Mouse (Mus musculus) E14TG2a.4 (cell line): ENCODE measurements around the gene Slc22a8.

Experiments used
- H3K27me3 ChIP-seq: 2 replicates; pipeline ENCODE4 v1.6.1; 2014; ENCODE audit warnings: low read length, control low read depth; ENCODE audit not compliant: insufficient read depth
- H3K36me3 ChIP-seq: 2 replicates; pipeline ENCODE4 v1.6.1; 2014; ENCODE audit warnings: low read length, control low read depth; ENCODE audit not compliant: insufficient read depth
- H3K4me1 ChIP-seq: replicated peaks from 2 replicates; pipeline ENCODE4 v1.6.1; 2014; ENCODE audit warnings: low read depth, low read length, control low read depth
- H3K4me3 ChIP-seq: replicated peaks from 2 replicates; pipeline ENCODE4 v1.5.1; 2014; ENCODE audit warnings: mild to moderate bottlenecking, low read length
- H3K9me3 ChIP-seq: 2 replicates; pipeline ENCODE4 v1.6.1; 2014; ENCODE audit warnings: low read length, control low read depth
- CTCF ChIP-seq: conservative IDR thresholded peaks from 2 replicates; pipeline ENCODE4 v1.5.1; 2014; ENCODE audit warnings: low read length
- NANOG ChIP-seq: IDR thresholded peaks from 2 replicates; pipeline ENCODE4 v1.6.1; 2014; ENCODE audit warnings: borderline replicate concordance, low read length, mixed read lengths
- POU5F1 ChIP-seq: IDR thresholded peaks from 2 replicates; pipeline ENCODE4 v1.6.1; 2014; ENCODE audit warnings: low read length, borderline replicate concordance

The Slc22a8 gene

GRCm38 (mm10) chr19:8604536-8605240 is 13.6 kb downstream of the Slc22a8 start:
- no peaks in the 10 kb centered on the region for H3K4me1 ChIP-seq
- TF ChIP-seq NANOG (no peak), CTCF (no peak), POU5F1 (no peak)
- no peak overlapping the region for H3K4me3 ChIP-seq
- peaks cover 2% of the 10 kb centered on the region; the same call in 1 of the 2 replicates for H3K27me3 ChIP-seq
- H3K9me3 ChIP-seq = no peaks in the 10 kb centered on the region
- no peaks in the 10 kb centered on the region for H3K36me3 ChIP-seq

DNA sequence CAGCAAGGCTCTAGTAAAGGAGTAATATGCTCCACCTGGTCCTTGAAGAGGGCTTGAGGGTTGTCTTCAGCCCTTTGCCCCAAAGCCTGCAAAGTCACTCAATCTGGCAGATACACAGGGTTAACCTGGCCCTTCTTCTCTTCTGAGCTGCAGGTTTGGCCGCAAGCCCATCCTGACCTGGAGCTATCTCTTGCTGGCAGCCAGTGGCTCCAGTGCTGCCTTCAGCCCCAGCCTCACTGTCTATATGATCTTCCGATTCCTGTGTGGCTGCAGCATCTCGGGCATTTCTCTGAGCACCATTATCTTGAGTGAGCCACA is 14.1 kb downstream of the Slc22a8 start:
- Histone ChIP-seq H3K4me1 (peaks cover 4% of the 10 kb centered on the region; the same call in 1 of the 2 replicates), H3K9me3 (no peaks in the 10 kb centered on the region), H3K4me3 (no peak overlapping the region), H3K27me3 (peaks cover 2% of the 10 kb centered on the region; the same call in 1 of the 2 replicates), H3K36me3 (no peaks in the 10 kb centered on the region)
- no peak for TF ChIP-seq NANOG
- no peak for TF ChIP-seq CTCF
- no peak for TF ChIP-seq POU5F1

GRCm38 (mm10) chr19:8611358-8612123 is 20.5 kb downstream of the Slc22a8 start:
- TF ChIP-seq CTCF (no peak), POU5F1 (no peak), NANOG (no peak)
- Histone ChIP-seq H3K9me3 (no peaks in the 10 kb centered on the region), H3K4me3 (no peak overlapping the region), H3K4me1 (peaks cover 7% of the 10 kb centered on the region; the same call in 1 of the 2 replicates), H3K27me3 (peaks cover 2% of the 10 kb centered on the region; the same call in 1 of the 2 replicates), H3K36me3 (no peaks in the 10 kb centered on the region)

- no peaks in the 10 kb centered on the region for H3K9me3 ChIP-seq
- peaks cover 7% of the 10 kb centered on the region; the same call in 1 of the 2 replicates for H3K4me1 ChIP-seq
- peaks cover 2% of the 10 kb centered on the region; the same call in 1 of the 2 replicates for H3K27me3 ChIP-seq
- H3K4me3 ChIP-seq = no peak overlapping the region
- no peaks in the 10 kb centered on the region for H3K36me3 ChIP-seq
- no peak for TF ChIP-seq CTCF
- no peak for TF ChIP-seq POU5F1
- no peak for TF ChIP-seq NANOG
Observed at GRCm38 (mm10) chr19:8613111-8613510, 22.1 kb downstream of the Slc22a8 start.

- peaks cover 7% of the 10 kb centered on the region; the same call in 1 of the 2 replicates for H3K4me1 ChIP-seq
- TF ChIP-seq POU5F1 = no peak
- TF ChIP-seq NANOG = no peak
- no peak for TF ChIP-seq CTCF
- H3K4me3 ChIP-seq = no peak overlapping the region
- no peaks in the 10 kb centered on the region for H3K36me3 ChIP-seq
- H3K27me3 ChIP-seq = peaks cover 2% of the 10 kb centered on the region; the same call in 1 of the 2 replicates
- H3K9me3 ChIP-seq = no peaks in the 10 kb centered on the region
Observed at GRCm38 (mm10) chr19:8614343-8614742, 23.3 kb downstream of the Slc22a8 start.

GRCm38 (mm10) chr19:8616314-8616713 is 25.3 kb downstream of the Slc22a8 start:
- Histone ChIP-seq H3K4me1 (no peaks in the 10 kb centered on the region), H3K4me3 (no peak overlapping the region), H3K27me3 (no peaks in the 10 kb centered on the region; the same call in 1 of the 2 replicates), H3K36me3 (no peaks in the 10 kb centered on the region), H3K9me3 (no peaks in the 10 kb centered on the region)
- TF ChIP-seq POU5F1 = no peak

- Histone ChIP-seq H3K9me3 (no peaks in the 10 kb centered on the region), H3K27me3 (no peaks in the 10 kb centered on the region; the same call in 1 of the 2 replicates), H3K4me1 (no peaks in the 10 kb centered on the region), H3K4me3 (no peak within 1 kb of the TSS; the same call in 1 of the 2 replicates), H3K36me3 (no peaks in the 10 kb centered on the region)
- TF ChIP-seq NANOG = no peak
- no peak for TF ChIP-seq POU5F1
- no peak for TF ChIP-seq CTCF
Observed at GRCm38 (mm10) chr19:8617904-8618303, 26.9 kb downstream of the Slc22a8 start, which contains the start of gene Slc22a6. Gene Slc22a6, plus strand, starts transcription at chr19:8618039.

DNA sequence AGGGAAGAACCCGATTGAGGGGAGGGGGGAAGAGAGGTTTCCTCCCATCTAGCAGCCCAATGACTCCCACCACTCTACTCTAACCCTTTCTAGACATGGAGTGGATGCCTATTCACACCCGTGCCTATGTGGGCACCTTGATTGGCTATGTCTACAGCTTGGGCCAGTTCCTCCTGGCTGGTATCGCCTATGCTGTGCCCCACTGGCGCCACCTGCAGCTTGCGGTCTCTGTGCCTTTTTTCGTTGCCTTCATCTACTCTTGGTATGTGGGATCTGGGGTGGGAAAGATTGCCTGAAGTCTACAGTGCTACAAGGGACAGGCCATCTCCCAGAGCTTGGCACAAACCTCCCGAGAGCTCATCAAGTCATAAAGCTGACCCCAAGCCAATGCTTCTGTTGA is 30.0 kb downstream of the Slc22a8 start:
- no peaks in the 10 kb centered on the region for H3K4me1 ChIP-seq
- H3K36me3 ChIP-seq = no peaks in the 10 kb centered on the region
- TF ChIP-seq CTCF (0 out of 2 replicates have a peak, but pooled peaks have one; percentile 7), NANOG (no peak), POU5F1 (no peak)
- peaks cover 5% of the 10 kb centered on the region; the same call in 1 of the 2 replicates for H3K27me3 ChIP-seq
- no peaks in the 10 kb centered on the region for H3K9me3 ChIP-seq
- H3K4me3 ChIP-seq = no peak overlapping the region
